Mouse (Mus musculus) heart, embryonic 14.5 days (tissue): ENCODE data around the gene Spock1. TPM values are rescaled to one million over a fixed set of nuclear protein-coding genes. Genes with fewer than 3 reads are reported as not detected.

ENCODE experiments used
- ATAC-seq: fragments of 200-750 bp; cut with Nextera tagmentation; 2 replicates; pipeline ENCODE4 v1.8.0; 2017; ENCODE audit warnings: low read depth, moderate TSS enrichment; ENCODE audit not compliant: insufficient number of reproducible peaks, insufficient read depth, low FRiP score
- H3K27ac ChIP-seq, 2 experiments: fragments of 200-500 bp in 1 of 2; fragments of 300-500 bp in 1 of 2; sonication (generic) in 1 of 2; replicated peaks in 1 of 2; 2 replicates each; pipeline ENCODE4 v1.5.1; 2012 to 2014; ENCODE audit warnings: low read depth in 2 of 2, low read length in 2 of 2, control low read depth in 1 of 2, mild to moderate bottlenecking in 1 of 2, mixed read lengths in 1 of 2; ENCODE audit not compliant: control insufficient read depth in 1 of 2, insufficient read depth in 1 of 2
- H3K27me3 ChIP-seq: fragments of 300-500 bp; sonication (generic); 2 replicates; pipeline ENCODE4 v1.6.1; 2014; ENCODE audit warnings: mild to moderate bottlenecking, low read length, control low read depth; ENCODE audit not compliant: control insufficient read depth, insufficient read depth
- H3K36me3 ChIP-seq: fragments of 300-500 bp; sonication (generic); 2 replicates; pipeline ENCODE4 v1.6.1; 2014; ENCODE audit warnings: mild to moderate bottlenecking, control low read depth, low read length, mixed read lengths; ENCODE audit not compliant: control insufficient read depth, insufficient read depth
- H3K4me1 ChIP-seq, 2 experiments: fragments of 200-500 bp in 1 of 2; fragments of 300-500 bp in 1 of 2; sonication (generic) in 1 of 2; 2 replicates each; pipeline ENCODE4 v1.6.1; 2012 to 2014; ENCODE audit warnings: low read length in 2 of 2, control low read depth in 1 of 2, mixed read lengths in 1 of 2; ENCODE audit not compliant: control insufficient read depth in 2 of 2, insufficient read depth in 2 of 2
- H3K4me2 ChIP-seq: fragments of 300-500 bp; sonication (generic); 2 replicates; pipeline ENCODE4 v1.6.1; 2014; ENCODE audit warnings: mild to moderate bottlenecking, low read length
- H3K4me3 ChIP-seq, 2 experiments: fragments of 200-500 bp in 1 of 2; fragments of 300-500 bp in 1 of 2; sonication (generic) in 1 of 2; 2 replicates each; pipeline ENCODE4 v1.5.1; 2012 to 2014; ENCODE audit warnings: low read length in 2 of 2, mild to moderate bottlenecking in 2 of 2, control low read depth in 1 of 2, low read depth in 1 of 2, moderate library complexity in 1 of 2; ENCODE audit not compliant: control insufficient read depth in 1 of 2, insufficient read depth in 1 of 2
- H3K9ac ChIP-seq: fragments of 300-500 bp; sonication (generic); 2 replicates; pipeline ENCODE4 v1.6.1; 2014; ENCODE audit warnings: mild to moderate bottlenecking, low read length
- H3K9me3 ChIP-seq: fragments of 300-500 bp; sonication (generic); 2 replicates; pipeline ENCODE4 v1.6.1; 2016; ENCODE audit warnings: low read length, control low read depth; ENCODE audit not compliant: control insufficient read depth
- WGBS: fragments of 180-500 bp; shearing (Covaris S2); extraction: QIAGEN DNeasy Blood & Tissue Kit; methylation state at CpG from one replicate; pipeline ENCODE4 v1.1.7; 2014; 5-methylcytosine and 5-hydroxymethylcytosine counted together
- polyA plus RNA-seq: library from polyadenylated mRNA; unstranded; fragments of >200 nt; fragmentation: Nextera tagmentation; extraction: Ambion mirVana; gene quantifications from 2 replicates; pipeline ENCODE4 v1.2.1, GENCODE M21; 2014

Gene Spock1
- polyA plus RNA-seq, 1 experiment from 2014 or later, result 0.70 TPM

DNA sequence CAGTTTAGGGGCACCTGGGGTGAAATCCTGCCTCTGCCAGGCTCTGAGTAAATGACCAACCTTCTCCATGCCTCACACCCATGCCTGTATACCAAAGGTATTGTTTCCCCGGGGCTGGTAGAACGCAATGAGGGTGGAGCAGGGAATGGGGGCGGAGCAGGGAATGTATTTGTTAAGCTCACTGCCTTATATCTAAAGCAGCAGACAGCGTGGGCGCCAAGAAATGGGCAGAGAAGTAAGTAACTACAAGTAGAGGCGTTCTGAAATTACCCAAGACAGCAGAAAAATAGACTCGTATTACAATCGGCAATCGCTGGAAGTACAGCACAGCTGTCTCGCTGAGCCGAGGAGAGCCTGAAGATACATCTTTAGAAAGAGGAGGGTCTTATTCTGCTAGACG, 125.2 kb downstream of the Spock1 start:
- no peak overlapping the region for H3K4me2 ChIP-seq
- no peak for ATAC-seq
- no peak overlapping the region for H3K4me3 ChIP-seq
- no peaks in the 10 kb centered on the region for H3K27me3 ChIP-seq
- no peak overlapping the region for H3K27ac ChIP-seq
- H3K4me1 ChIP-seq, result no peaks in the 10 kb centered on the region
- H3K36me3 ChIP-seq, result no peaks in the 10 kb centered on the region
- H3K9me3 ChIP-seq, result peaks cover 1% of the 10 kb centered on the region; the same call in 1 of the 2 replicates
- WGBS, result 75% methylated on average over 12 of the region's 12 CpGs
- H3K9ac ChIP-seq, result no peak overlapping the region

DNA sequence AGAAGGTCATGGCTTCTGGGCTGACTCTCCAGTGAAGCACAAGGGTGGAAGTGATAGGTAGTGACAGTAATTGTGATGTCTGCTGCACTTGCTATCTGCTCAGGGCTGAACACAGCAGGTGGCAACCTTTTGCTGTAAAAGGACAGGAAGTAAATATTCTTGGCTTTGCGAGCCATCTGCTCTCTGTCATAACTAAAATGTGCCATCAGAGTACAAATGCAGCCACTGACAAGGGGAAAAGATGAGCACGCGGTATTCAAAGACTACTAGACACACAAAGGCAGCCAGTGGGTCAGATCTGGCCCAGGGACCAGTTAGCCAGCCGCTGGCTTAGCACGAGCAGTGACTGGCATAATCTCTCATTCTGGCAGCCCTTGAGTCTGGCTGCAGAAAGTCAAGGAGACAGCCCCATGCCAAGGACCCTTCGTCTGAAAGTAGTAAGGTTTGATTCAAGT, 126.0 kb downstream of the Spock1 start:
- Histone ChIP-seq H3K27ac (no peak overlapping the region), H3K4me1 (no peaks in the 10 kb centered on the region), H3K4me2 (no peak overlapping the region), H3K4me3 (no peak overlapping the region), H3K9ac (no peak overlapping the region), H3K36me3 (no peaks in the 10 kb centered on the region), H3K9me3 (no peaks in the 10 kb centered on the region), H3K27me3 (no peaks in the 10 kb centered on the region)
- no peak for ATAC-seq
- WGBS, result 85% methylated on average over 6 of the region's 6 CpGs

DNA sequence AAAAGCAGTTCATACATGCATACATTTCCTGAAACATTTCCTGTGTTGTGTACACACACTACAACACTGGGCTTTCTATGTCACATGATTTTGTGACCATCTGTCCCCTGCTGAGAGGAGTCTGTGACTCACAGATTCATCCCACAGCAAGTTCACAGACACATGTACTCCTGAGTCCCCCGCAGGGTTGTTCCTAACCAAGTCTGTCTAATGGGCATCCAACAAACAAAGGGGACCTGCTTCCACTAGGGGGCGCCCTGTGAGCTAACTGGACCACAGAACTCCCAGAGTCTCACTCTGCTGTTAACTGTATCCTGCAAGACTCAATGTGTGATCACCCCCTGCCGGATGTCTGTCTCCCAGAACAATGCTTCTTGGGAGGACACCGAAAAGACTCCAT, 129.0 kb downstream of the Spock1 start:
- H3K36me3 ChIP-seq, result no peaks in the 10 kb centered on the region
- H3K4me2 ChIP-seq, result no peak overlapping the region
- no peaks in the 10 kb centered on the region for H3K4me1 ChIP-seq
- no peak overlapping the region for H3K9ac ChIP-seq
- no peak overlapping the region for H3K27ac ChIP-seq
- no peaks in the 10 kb centered on the region for H3K9me3 ChIP-seq
- no peak overlapping the region for H3K4me3 ChIP-seq
- H3K27me3 ChIP-seq, result no peaks in the 10 kb centered on the region
- 74% methylated on average over 4 of the region's 4 CpGs for WGBS
- no peak for ATAC-seq

DNA sequence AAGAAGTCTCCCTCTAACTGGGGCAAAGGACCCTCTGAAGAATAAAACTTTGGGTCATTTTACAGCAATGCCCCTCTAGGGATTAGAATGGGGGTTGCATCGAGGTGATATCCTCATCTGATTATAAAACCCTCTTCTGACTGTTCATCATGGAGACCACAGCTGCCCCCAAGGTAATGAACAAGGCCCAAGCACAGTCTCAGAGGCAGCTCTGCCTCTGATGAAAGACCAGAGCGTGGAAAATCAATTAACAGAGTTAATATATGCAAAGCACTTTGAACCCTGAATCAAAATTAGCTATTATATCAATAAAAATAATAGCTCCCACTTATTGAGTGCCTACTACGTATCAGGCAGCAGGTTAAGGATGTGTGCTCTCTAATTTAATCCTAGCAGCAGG, 129.6 kb downstream of the Spock1 start:
- no peak for ATAC-seq
- Histone ChIP-seq H3K9ac (no peak overlapping the region), H3K27ac (no peak overlapping the region), H3K4me3 (no peak overlapping the region), H3K4me1 (no peaks in the 10 kb centered on the region), H3K36me3 (no peaks in the 10 kb centered on the region), H3K4me2 (no peak overlapping the region), H3K9me3 (no peaks in the 10 kb centered on the region), H3K27me3 (no peaks in the 10 kb centered on the region)
- 80% methylated on average over 3 of the region's 3 CpGs for WGBS

DNA sequence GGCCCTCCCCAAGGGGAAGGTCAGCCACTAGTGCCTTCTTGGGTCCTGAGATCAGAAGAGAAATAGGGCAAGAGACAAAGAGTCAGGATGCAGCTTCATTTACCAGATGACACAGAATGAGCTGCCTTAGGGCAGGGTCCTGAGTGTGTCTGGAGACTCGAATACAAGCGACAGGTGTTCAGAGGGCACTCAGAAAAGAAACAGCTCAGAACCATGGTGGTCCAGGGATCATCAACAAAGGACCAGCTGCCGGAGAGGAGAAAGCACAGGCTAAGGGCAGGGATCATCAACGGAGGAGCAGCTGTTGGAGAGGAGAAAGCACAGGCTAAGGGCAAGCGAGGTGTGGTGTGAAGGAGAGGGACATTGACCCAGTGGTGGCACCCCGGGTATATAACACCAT, 136.1 kb downstream of the Spock1 start:
- Histone ChIP-seq H3K4me2 (no peak overlapping the region), H3K27me3 (no peaks in the 10 kb centered on the region), H3K9me3 (no peaks in the 10 kb centered on the region), H3K9ac (no peak overlapping the region), H3K4me1 (no peaks in the 10 kb centered on the region), H3K27ac (no peak overlapping the region), H3K4me3 (no peak overlapping the region), H3K36me3 (no peaks in the 10 kb centered on the region)
- WGBS, result 77% methylated on average over 6 of the region's 6 CpGs
- ATAC-seq, result no peak

DNA sequence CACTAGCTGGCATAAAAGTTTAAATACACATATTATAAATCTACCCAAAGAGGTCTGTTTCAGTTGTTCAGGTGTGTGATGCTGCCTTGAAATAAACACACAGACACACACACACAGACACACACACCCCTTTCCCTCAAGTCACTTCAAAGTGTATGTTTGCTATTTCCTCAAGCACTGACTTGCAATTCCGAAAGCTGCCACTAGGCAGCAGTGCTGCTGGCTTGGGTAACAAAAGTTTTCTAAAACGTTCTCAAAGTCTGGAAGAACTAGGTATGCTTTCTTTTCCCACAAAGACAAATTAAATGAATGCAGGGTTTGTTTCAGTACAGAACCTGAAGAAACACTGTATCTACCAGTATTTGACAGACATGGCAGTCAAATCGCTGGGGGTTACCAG, 141.4 kb downstream of the Spock1 start:
- Histone ChIP-seq H3K4me1 (no peaks in the 10 kb centered on the region), H3K4me2 (no peak overlapping the region), H3K36me3 (no peaks in the 10 kb centered on the region), H3K9ac (no peak overlapping the region), H3K9me3 (no peaks in the 10 kb centered on the region), H3K27me3 (no peaks in the 10 kb centered on the region), H3K27ac (no peak overlapping the region), H3K4me3 (no peak overlapping the region)
- WGBS, result 61% methylated on average over 3 of the region's 3 CpGs
- no peak for ATAC-seq

DNA sequence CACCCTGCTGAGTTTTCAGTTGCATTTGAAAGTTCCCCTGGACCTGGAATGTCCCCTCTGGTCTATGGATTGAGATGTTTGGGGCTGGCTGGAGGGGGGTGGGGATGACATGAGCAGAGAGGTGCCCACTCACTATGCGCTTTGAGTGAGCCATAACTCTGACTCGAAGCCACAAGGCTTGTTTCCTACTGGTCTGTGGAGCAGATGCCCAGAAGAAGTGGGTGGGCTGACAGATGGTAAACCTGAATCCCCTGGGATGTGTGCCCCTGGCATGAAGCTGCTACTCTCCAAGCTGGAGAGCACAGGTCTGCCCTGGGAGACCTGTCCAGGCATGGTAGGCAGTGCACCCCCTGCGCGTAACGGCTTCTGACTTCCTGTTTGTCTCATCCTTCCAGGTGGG, 147.0 kb downstream of the Spock1 start:
- Histone ChIP-seq H3K4me2 (no peak overlapping the region), H3K9ac (no peak overlapping the region), H3K9me3 (no peaks in the 10 kb centered on the region), H3K4me3 (no peak overlapping the region), H3K4me1 (no peaks in the 10 kb centered on the region), H3K27ac (no peak overlapping the region), H3K27me3 (no peaks in the 10 kb centered on the region), H3K36me3 (no peaks in the 10 kb centered on the region)
- 92% methylated on average over 5 of the region's 5 CpGs for WGBS
- no peak for ATAC-seq

DNA sequence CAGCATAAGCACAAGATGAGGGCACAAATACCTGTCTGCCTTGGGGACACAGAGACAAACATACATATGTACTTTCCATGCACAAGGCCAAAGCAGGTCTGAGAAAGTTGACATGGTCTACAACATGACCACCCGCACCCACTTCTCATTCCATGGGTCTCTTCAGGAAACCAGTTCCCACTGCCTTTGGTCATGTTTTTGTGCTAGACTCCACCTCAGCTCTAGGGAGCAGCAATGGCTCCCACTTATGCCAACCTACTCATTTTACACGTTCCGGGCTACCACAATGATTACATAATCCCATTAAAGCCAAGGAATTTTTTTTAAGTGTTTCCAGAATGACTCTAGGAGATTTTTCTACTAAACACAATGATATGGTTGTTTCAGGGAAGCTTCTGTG, 147.5 kb downstream of the Spock1 start:
- Histone ChIP-seq H3K36me3 (no peaks in the 10 kb centered on the region), H3K27ac (no peak overlapping the region), H3K4me3 (no peak overlapping the region), H3K4me1 (no peaks in the 10 kb centered on the region), H3K27me3 (no peaks in the 10 kb centered on the region), H3K4me2 (no peak overlapping the region), H3K9ac (no peak overlapping the region), H3K9me3 (no peaks in the 10 kb centered on the region)
- ATAC-seq, result no peak
- WGBS, result 84% methylated on average over 3 of the region's 3 CpGs
